Mouse (Mus musculus): Measurements from ENCODE around the gene Ankfn1.

Gene Ankfn1

DNA sequence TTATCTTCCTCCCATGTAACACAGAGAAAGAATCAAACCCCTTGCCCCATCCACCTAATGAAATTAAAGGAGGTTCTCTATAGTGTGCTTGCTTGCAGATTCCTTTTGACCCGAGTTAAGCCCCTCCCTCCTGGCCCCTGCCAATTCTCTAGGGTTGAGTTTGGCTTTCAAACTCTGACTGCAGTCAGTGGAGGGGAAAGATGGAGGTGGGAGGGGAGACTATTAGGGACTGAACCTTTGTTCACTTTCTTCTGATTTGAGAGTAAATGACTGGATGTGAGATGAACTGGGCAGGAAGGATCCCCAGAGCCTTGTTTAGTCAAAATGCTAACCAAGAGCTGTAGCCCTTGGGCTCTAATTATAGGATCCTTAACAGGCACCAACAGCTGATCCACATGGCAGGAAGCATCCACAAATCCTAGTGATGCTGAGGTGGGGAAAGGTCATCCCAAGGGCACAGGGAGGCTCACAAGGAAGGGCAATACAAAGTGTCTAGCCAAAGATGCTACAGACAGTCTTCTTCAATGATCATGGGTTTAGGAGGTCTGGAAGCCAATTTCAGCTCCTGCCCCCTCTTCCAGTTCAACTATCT lies 103.4 kb downstream of the Ankfn1 start:
- no peak for DNase-seq

DNA sequence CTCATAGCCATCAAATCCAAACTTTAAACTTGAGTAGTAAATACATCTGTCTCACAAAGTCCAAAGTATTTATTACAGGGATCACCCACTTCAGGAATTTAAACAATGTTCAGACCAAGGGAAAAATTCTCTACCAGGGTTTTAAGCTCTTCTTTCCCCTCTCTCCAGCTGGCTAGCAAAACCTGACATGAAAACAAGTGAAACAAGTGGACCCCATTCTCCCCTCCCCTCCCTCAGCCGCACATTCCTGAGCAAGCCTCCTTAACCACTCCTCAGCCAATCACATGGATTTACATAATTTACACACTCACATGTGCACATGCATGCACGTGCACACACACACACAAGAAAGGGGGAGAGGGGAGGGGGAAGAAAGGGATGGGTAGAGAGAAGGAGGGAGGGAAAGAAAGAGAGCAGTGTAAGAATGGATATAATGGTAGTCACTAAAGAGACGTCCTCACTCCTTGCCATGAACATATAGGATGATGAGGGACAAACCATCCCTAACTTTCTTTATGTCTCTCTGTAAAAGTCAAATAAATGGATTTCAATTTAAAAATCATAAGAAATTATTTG lies 104.9 kb downstream of the Ankfn1 start:
- no peak for DNase-seq

DNA sequence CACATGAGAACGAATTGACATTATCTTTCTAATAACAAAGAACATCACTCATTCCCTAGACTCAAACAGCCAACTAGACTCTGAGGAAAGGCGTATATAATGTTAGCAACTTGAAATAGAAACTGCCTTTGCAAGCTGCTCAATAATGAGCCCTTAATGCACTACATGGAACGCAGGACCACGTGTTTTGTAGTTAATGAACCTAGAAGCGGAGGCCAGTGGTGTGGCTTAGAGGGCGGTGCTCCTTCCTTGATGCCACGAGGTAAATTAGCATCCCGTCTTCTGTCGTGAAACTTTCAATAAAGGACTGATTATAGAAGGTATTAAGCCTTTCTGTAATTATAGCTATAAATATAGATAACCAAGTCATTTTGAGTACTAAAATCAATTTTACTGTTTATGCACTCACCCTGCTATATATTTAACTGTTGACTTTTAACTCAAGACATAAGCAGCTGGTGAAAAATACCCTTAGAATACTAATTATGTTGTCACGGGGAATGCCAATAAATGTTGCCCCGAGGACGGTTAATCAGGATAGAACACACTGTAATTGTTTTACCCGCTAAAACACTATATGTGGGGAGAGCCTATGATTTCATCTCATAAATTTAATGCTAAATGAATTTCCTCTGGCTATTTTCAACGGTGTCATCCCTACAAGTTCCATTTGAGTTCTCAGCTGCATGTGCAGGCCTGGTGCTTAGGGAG lies 112.1 kb downstream of the Ankfn1 start:
- no peak for DNase-seq

DNA sequence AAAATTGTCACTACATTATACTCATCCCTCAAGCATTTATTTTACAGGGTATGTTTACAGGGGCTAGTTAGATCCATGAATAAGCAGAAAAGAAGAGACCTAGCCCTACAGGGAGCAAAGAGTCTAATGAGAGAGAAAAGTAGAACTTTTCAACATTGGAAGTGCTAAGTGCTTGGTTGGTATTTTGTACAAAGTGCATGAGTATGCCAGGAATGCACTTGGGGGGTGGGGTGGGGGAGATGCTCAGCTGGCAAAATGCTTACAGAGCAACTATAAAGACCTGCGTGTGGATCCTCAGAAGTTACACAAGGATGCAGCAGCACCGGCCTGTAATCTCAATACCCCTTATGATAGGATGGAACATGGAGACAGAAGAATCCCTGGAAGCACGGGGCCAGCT lies 118.4 kb downstream of the Ankfn1 start:
- no peak for DNase-seq

DNA sequence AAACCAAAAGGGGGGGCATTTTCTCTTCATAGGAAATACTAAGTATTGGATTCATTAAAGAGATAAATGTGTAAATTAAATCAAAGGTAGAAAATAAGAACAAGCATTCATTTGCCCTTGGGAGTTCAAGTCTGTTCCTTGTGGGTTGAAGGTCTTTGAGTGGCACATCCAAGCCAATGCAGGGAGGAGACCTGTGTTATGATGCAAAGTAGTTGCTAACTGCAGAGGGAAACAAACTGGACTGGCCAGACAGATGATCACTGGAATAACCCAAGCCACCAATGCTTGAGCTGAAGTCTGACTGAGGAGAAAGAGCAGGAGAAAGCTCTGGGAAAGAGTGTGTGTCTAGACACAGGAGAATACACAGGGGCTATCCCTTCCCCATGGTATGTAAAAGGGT lies 120.9 kb downstream of the Ankfn1 start:
- DNase-seq: no peak

DNA sequence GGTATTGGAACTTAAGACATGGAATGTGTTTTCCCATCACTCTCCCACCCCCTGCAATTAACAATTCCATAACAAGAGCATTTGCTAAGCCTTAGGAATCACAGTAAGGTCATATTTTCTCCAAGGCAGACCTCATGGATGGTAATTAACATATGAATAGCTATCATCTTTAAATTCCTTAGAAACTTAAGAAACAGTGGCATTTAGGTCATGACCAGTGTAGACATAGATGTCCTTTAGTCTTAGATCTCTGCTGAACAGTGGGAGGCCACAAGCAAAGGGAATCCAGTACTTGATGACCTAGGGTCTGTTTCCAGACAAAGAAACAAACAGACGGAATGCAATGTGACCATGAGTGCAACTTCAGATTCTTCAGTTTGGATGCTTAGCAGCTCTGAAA lies 141.7 kb downstream of the Ankfn1 start:
- no peak for DNase-seq

DNA sequence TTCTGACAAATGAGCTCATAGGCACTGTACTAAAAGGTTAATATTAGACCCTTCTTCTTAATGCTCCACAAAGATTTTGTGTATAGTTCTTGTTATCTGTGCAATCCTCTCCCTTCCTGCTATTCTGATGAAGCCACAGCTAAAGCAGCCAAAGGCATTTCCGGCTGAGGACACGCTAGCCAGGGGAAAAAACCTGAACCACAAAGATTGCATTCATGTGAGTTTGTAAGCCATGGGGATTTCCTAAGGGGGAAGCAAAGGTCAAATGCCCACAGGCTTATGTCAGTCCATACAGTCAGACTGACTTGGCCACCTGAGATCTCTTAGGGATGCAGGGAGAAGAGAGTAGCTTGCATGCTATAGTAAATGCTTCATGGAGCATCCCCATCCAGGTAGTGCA lies 146.1 kb downstream of the Ankfn1 start:
- DNase-seq: no peak

DNA sequence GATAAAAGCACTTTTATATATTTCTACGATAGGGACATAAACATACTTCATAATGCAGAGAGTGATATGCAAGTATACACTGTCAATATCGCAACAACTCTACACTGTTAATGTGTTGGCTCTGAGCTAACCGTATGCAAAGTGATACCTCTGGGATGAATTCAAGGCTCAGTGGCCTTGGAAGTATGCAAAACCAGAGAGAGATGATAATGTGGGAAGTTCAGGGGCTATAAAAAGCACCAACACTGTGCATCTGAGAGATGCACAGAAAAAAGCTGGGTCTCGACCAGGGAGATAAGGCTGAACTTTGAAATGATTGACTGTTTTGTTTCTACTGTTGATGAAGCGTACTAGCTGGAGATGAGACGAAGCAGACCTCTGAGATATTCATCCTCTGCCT lies 148.9 kb downstream of the Ankfn1 start:
- no peak for DNase-seq

DNA sequence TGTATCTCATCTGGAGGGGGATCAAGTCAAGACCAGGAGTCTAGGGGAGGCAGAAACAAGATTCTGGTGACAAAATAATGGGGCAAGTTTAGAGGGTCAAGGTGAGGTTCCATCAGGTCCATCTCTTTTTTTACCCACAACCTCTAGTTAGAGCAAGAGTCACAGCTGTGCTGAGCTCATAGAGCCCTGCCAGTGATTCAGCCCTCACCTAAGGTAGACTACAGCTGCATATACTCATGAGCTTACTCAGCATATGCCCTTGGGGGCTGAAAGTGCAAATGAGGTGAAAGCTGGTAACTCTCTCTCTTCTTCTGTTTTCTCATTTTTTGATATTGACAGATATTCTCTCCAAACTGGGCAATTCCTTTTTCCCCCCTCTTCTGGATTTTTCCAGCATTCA lies 150.2 kb downstream of the Ankfn1 start:
- DNase-seq: no peak

DNA sequence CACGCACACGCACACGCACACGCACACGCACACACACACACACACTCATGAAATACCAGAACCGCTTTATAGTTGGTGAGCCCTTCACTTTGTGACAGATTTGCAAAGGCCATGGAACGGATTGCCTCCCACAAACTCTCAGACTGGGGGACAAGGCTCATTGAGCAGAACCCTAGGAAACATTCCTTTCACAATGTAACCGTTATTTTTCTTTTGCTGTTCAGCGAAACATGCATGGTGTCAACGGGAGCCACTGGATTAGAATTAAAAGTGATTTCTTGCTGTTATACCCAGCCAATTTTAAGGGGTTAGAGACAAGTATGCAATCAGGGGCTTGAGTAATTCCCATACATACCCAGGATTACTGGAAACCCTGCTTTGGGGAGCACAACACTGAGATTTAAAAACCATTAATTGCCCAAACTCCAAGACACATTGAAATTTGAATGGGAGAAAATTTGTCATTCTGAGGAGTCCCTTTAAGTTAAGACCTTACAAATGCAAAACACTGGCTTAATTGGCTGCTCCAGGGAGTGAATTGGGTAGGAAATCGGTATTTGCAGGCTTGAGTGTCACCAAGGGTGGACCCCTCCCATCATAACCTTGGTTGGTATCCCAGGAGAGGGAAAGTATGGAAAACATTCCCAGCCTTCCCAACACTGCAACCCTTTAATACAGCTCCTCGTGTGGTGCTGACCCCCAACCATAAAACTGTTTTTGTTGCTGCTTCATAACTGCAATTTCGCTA lies 153.6 kb downstream of the Ankfn1 start:
- DNase-seq: no peak

DNA sequence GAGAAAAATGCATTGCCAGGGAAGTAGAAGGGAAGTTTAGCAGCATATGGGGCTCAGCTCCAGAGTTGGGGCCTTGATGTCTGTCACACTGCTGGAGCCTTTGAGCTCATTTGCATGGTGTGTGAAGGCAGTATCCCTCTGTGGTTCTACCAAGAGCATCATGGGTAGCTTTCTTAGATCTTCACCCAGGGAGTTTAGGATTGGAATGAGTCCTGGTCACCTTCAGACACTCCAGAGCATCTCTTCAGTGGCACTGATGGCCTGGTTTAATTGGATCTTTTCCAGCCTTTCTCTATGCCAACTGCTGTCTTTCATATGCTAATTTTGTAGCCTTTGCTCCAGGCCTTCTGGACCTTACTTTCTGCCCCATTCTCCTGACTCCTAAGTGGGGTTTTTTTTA lies 157.5 kb downstream of the Ankfn1 start:
- no peak for DNase-seq

DNA sequence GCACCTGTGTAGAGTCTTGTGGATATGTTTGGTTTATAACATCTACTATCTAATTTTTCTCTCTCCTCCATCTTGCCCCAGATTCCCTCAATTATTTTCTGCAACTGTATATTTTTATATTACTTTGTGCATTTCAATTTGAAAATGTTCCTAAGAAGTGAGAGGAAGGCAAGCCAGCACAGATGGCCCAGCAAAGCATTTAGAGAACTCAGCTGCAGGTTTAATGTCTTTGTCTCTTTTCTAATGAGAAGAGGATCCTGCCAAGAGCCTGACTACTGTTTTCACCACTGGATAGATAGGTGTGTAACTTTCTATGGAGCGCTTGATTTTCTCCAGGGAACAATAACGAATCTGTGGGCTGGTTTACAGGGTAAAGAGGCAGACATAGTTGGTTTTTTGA lies 161.6 kb downstream of the Ankfn1 start:
- DNase-seq: no peak

DNA sequence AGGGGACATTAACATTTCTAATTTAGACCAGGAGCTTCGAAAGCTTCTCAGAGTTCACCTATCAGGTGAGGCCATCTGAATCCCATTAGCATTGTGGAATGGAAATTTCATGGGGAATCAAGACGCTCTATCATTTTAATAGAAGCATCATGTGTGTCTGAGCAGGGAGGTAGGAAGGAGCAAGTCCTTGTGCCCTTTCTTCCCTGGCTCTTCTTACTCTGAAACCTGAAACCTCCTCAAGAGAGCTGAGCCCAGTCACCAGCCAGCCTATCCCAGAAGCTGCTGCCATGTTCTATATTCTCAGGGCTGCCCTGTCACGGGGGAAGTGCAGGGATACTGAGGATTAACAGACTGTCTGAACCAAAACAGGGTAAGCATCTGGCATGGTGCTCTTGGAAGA lies 165.9 kb downstream of the Ankfn1 start:
- no peak for DNase-seq

DNA sequence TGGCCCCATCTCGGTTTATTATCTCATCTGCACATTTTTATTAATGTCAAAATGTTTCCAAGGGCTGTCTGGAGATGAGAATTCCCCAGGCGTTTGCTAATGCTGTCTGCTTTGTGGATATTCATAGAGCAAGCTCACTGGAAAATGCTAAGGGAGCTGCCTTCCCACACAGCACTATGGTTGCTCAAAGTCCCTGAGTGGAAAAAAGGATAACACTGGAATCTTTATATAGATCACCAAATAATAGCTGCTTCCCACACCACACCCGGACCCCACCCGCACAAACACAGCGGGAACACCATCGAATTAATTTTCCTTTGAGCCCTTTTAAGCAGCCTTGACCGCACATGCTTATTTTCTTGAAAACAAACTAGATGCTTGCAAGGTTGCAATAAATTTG lies 169.4 kb downstream of the Ankfn1 start:
- no peak for DNase-seq

DNA sequence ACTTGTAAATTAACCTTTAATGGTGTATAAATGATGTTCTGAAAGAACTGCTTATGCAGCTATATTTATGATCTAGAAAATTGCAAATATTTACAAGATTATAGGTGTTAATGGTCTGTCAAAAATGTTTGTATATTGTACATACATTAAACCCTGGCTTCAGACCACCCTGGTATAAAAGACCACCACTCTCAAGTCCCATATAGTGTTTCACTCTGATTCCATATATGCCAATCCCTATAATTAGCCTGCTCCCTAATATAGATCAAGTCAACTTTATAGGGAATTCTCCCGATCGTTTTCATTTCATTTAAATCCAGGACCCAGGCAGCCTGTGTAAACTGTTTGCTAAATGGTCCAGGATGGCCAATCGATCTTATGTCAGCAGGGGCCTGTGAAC lies 170.2 kb downstream of the Ankfn1 start:
- no peak for DNase-seq

DNA sequence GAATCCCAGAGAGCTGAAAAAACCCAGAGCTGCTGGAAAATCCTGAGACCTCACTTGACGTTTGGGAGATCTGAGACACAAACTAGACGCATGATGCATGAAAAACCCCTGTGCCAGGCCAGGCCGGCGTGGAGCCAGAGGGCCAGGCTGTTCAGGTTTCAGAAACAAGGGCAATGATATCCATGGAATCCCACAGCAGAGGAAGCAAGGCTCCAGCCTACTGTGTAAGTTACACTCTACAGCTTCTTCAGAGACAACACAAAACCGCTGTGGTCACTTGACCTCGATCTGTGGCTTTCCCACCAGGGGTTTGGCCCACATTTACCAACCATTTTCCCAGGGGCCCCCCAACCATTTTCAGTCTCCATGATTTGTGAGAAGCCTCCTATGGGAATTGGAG lies 171.1 kb downstream of the Ankfn1 start:
- no peak for DNase-seq

DNA sequence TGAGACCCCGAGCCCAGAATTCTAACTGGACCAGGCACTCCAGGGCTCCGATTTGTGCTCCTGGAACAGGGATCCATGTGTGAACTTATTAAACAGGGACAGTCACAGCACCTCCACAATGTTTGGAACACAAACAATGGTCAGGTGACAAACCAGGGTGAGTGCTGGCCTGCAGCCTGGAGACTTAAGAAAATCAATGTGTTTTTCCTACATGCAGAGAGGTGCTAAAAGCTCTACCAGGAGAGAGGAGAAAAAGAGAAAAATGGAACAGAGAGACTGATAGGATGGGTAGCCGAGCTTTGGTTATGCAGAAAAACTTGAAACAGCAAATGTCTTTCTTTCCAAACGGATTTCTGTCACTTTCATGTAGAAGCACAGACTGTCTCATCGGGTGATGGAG lies 174.5 kb downstream of the Ankfn1 start:
- no peak for DNase-seq

DNA sequence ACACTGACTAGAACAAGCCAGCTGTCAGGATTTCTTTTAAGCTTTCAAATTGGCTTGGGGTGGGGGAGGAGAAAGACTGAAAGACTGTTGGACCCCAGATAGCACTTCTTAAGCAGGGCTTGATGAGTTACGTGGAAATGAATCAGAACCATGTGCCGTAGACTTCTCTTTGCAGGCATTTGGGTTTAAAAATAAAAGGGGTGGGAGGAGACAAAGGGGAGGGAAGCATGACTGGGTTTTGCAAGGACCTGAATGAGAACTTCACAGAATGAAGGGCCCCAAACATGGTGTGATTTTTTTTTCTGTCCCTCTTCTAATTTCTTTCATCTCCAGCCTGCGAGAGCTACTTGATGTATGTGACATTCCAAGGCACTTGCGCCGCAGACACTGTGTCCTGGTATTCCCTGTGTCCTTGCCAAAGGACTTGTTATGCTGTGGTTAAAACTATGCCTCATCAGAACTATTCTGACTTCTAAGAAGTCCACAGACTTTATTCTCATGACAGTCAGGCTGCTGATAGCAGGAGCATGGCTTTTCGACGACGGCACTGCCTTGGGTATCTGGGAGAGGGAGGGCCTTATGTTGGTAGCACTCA lies 176.4 kb downstream of the Ankfn1 start:
- peak in 1 of 2 experiments; percentile 13 for DNase-seq

DNA sequence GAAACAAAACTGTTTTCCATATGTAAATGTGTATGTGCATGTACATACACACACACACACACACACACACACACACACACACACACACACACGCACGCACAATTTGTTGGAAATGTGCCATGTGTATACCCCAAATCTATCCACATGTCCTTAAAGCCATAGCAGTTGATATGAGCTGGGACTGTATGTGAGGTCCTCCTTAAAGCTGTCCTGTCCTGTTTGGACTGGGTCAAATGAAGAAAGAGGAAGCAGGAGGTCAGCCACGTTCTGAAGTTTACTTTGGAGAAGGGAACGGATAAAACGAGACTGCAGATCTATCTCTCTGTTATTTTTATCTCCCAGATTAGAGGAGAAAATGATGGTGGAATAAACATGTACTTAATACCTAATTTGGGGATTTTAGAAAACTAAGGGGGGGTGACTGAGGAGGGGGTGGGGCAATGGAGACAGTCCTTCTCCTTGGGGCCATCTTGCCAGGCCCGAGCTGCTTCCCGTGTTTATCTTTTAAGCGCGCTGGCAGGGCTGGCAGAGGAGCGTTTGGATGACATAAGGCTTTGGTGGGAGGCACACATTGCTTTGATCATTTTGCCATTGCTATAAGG lies 187.1 kb downstream of the Ankfn1 start:
- DNase-seq: no peak

DNA sequence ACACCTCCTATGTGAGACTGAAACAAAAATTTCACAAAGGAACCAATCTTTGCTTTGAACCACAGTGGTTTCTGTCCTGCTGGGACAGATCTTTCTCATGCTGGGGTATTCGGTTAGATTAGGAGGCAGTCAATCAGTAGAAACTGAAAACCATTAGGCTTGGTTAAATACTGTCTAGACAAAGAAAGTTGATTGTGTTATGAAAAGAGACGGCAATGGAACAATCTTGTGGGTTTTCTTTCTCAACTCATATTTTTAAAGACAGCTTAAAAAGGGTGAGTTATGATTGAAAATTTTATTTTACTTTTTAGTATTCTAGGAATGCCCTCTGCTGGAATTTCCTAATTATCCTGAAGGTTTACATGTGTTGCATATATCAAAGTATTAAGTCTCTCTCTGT lies 191.1 kb downstream of the Ankfn1 start:
- DNase-seq: no peak

DNA sequence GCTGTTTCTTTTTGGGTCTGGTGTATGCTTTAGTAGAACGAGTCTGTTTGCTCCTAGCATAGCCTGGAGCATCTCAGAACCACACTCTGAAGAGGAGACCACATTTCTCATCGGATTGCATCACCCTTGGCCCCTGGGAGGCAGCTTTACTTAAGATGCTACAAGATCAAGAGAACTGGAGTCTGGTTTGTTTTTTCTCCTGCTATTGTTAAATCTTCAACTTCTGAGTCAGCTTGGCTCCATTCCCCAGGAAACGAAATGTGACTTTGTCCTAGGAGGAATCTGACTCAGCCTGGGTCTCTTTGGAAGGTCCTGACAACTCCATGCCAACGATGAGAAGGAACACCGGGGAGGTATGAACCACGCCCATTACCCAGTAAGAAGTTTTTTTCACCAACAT lies 197.6 kb downstream of the Ankfn1 start:
- DNase-seq: no peak

DNA sequence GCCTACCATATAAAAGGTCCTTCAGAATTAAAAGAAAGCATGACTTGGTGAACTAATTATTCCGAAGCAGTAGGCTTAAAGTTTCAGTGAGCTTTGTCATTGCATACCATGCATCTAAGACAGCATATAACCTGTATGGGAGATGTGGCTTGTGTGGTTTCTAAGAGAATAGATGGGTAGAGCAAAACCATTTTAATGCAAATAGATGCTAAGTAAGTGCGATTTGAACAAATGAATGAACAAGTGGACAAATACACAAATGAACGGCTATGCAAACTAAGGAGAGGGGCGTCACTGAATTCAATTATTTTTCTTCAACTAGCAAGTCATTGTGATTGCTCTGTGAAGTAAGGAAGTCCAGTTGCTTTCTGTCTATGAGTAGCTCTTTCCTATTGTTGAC lies 198.3 kb downstream of the Ankfn1 start:
- DNase-seq: no peak

DNA sequence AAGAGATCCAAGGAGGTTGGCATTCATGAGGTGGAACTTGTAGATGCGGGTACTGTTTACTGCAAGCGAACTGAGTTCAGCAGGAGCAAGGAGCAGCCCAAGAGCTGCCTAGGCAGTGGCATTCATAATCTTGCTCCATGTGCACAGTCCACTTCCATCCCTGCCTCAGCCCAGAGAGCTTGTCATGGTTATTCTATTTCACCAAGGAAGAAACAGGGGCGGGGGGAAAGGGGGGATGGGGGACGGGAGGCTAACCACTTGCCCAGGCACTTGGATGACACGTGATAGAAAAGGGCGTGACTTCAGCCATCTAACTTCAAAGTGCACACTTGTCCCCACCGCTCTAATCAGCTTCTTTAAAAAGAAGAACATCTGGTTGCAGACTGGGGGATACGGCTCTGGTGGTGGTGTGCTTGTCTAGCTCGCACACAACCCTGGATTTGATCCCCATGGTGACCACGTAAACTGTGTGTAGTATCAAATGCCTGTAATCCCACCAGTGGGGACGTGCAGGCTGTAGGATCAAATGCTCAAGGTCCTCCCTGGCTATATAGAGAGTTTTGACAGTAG lies 203.1 kb downstream of the Ankfn1 start:
- DNase-seq: no peak
